Mouse (Mus musculus): ENCODE results near the gene Rnf157.

DNA sequence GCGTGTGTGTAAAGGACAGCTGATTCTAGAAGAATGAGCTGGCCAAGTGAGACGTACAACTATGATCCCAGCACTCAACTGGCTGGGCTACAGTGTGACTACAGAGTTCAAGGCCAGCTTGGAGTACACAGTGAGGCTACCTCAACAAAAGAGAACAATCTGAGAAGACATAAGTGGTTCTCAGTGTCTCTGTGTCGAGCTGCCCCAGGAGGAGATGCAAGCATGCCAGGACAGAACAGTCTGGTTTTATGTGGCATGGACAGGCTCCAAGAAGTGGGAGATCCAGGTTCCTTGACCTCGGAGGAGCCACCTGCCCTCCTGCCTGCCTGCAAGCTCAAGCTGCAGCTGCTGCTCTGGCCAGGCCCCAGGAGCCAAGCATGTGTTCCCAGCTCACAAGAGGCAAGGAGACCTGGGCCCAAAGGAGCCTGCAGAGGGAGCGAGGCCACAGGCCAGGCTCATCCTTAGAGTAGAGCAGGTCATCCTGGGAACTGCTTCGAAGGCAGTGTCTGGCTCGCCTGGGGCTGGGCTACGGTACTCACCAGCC lies 116.6 kb downstream of the Rnf157 start:
- no peak for TF ChIP-seq CHD2 (IDR thresholded peaks at IDR 0.05; ENCODE audit: low read depth, low read length)
- no peak for TF ChIP-seq MAFK (IDR thresholded peaks at IDR 0.05; ENCODE audit: insufficient read depth, low read depth, low read length)

All from ES-E14 (cell line).